Mouse (Mus musculus): Measurements from ENCODE around the gene Syde1.

GRCm38 (mm10) chr10:78570416-78570815, 21.3 kb downstream of the Syde1 start:
- no peak for TF ChIP-seq CTCF (IDR thresholded peaks at IDR 0.05; ENCODE audit: borderline replicate concordance, extremely low read depth, insufficient read depth, insufficient read length)
- no peak for TF ChIP-seq POLR2A (IDR thresholded peaks at IDR 0.05; ENCODE audit: borderline replicate concordance, extremely low read depth, insufficient read depth, insufficient read length, poor library complexity, severe bottlenecking)

Measured in brain, embryonic 14.5 days (tissue).